Mouse (Mus musculus) C2C12 (cell line): ENCODE measurements around the gene Col18a1. TPM values are rescaled to one million over a fixed set of nuclear protein-coding genes. Genes with fewer than 3 reads are reported as not detected.

Experiments used
- H3K27me3 ChIP-seq: one replicate; pipeline ENCODE4 v1.6.1; 2011; ENCODE audit not compliant: control insufficient read depth, insufficient read depth, insufficient read length
- H3K36me3 ChIP-seq: one replicate; pipeline ENCODE4 v1.6.1; 2011; ENCODE audit not compliant: control insufficient read depth, insufficient read depth
- H3K4me3 ChIP-seq: one replicate; pipeline ENCODE4 v1.5.1; 2011; ENCODE audit warnings: mild to moderate bottlenecking, control low read depth; ENCODE audit not compliant: poor library complexity, insufficient read depth, severe bottlenecking
- H3K79me2 ChIP-seq: one replicate; pipeline ENCODE4 v1.6.1; 2011; ENCODE audit not compliant: control insufficient read depth, insufficient read depth
- H3K79me3 ChIP-seq: one replicate; pipeline ENCODE4 v1.6.1; 2011; ENCODE audit warnings: low read depth, control low read depth
- H3ac ChIP-seq: one replicate; pipeline ENCODE3; 2011; ENCODE audit warnings: low read depth; ENCODE audit not compliant: control insufficient read depth, insufficient read length
- CEBPB ChIP-seq: IDR thresholded peaks from one replicate; pipeline ENCODE4 v1.6.1; 2011; ENCODE audit warnings: low read depth, mild to moderate bottlenecking, control low read depth, moderate library complexity
- CTCF ChIP-seq: IDR thresholded peaks from one replicate; pipeline ENCODE4 v1.5.1; 2011; ENCODE audit not compliant: control insufficient read depth, insufficient read depth, insufficient read length
- FOSL1 ChIP-seq: IDR thresholded peaks from one replicate; pipeline ENCODE4 v1.8.0; 2011; ENCODE audit warnings: mild to moderate bottlenecking, low read length; ENCODE audit not compliant: poor library complexity, insufficient read depth, severe bottlenecking
- MAX ChIP-seq: IDR thresholded peaks from one replicate; pipeline ENCODE4 v1.6.1; 2011; ENCODE audit warnings: mild to moderate bottlenecking, control low read depth
- MYOD1 ChIP-seq: IDR thresholded peaks from one replicate; pipeline ENCODE4 v1.6.1; 2011; ENCODE audit warnings: low read depth; ENCODE audit not compliant: control insufficient read depth, insufficient read length
- MYOG ChIP-seq: IDR thresholded peaks from one replicate; pipeline ENCODE4 v1.6.1; 2011; ENCODE audit not compliant: control insufficient read depth, insufficient read length; ENCODE audit errors: extremely low read depth
- USF1 ChIP-seq: IDR thresholded peaks from one replicate; pipeline ENCODE4 v1.6.1; 2011; ENCODE audit warnings: low read depth, mild to moderate bottlenecking, control low read depth, moderate library complexity
- polyA plus RNA-seq: library from polyadenylated mRNA; unstranded; fragments of >200 nt; fragmentation: generic; extraction: Trizol; gene quantifications from one replicate; pipeline ENCODE4 v1.2.1, GENCODE M21; 2012; ENCODE audit warnings: missing spikeins

The Col18a1 gene
- polyA plus RNA-seq, 1 experiment: 177 TPM

GRCm38 (mm10) chr10:77004936-77005335 lies 161.4 kb downstream of the Col18a1 start:
- Histone ChIP-seq H3K27me3 (peaks cover 3% of the 10 kb centered on the region), H3K36me3 (no peaks in the 10 kb centered on the region), H3K79me2 (no peaks in the 10 kb centered on the region), H3K4me3 (no peak overlapping the region), H3K79me3 (no peaks in the 10 kb centered on the region), H3ac (no peak overlapping the region)
- TF ChIP-seq MYOD1: no peak
- TF ChIP-seq USF1: no peak
- TF ChIP-seq MYOG: no peak
- no peak for TF ChIP-seq CEBPB
- TF ChIP-seq MAX: no peak
- TF ChIP-seq CTCF: no peak
- TF ChIP-seq FOSL1: no peak

Other genes starting within 250 kb of the Col18a1 start
- gene Pcbp3, start 204.7 kb downstream of the Col18a1 start, polyA plus RNA-seq: 9.8 TPM
- gene Slc19a1, start 134.3 kb downstream of the Col18a1 start, polyA plus RNA-seq: 45.1 TPM
- gene Pofut2, start 92.7 kb upstream of the Col18a1 start, polyA plus RNA-seq: 105 TPM